Mouse (Mus musculus) stomach, embryonic 15.5 days (tissue): ENCODE results near the gene Shoc2. TPM values are rescaled to one million over a fixed set of nuclear protein-coding genes. Genes with fewer than 3 reads are reported as not detected.
A peak's percentile ranks its signal among the peaks of the same experiment; 100 is the strongest.
"Not testable (repeated sequence)": the region's sequence is repeated elsewhere in the genome, so short reads cannot be mapped to it uniquely, and the experiment has no call there.

ENCODE experiments used
- ATAC-seq: fragments of 200-750 bp; cut with Nextera tagmentation; 2 replicates; pipeline ENCODE4 v1.8.0; 2017; ENCODE audit warnings: low read depth, moderate number of reproducible peaks, moderate TSS enrichment; ENCODE audit not compliant: insufficient read depth, low FRiP score
- H3K27ac ChIP-seq: fragments of 300-500 bp; sonication (generic); 2 replicates; pipeline ENCODE4 v1.5.1; 2015; ENCODE audit warnings: mild to moderate bottlenecking, inconsistent platforms
- H3K27me3 ChIP-seq: fragments of 300-500 bp; sonication (generic); replicated peaks from 2 replicates; pipeline ENCODE4 v1.6.1; 2015; ENCODE audit warnings: inconsistent platforms
- H3K36me3 ChIP-seq: fragments of 300-500 bp; sonication (generic); 2 replicates; pipeline ENCODE4 v1.6.1; 2015; ENCODE audit warnings: inconsistent platforms
- H3K4me1 ChIP-seq: fragments of 300-500 bp; sonication (generic); 2 replicates; pipeline ENCODE4 v1.6.1; 2015; ENCODE audit warnings: inconsistent platforms
- H3K4me2 ChIP-seq: fragments of 300-500 bp; sonication (generic); 2 replicates; pipeline ENCODE4 v1.6.1; 2015; ENCODE audit warnings: mild to moderate bottlenecking, inconsistent platforms
- H3K4me3 ChIP-seq: fragments of 300-500 bp; sonication (generic); replicated peaks from 2 replicates; pipeline ENCODE4 v1.5.1; 2015; ENCODE audit warnings: inconsistent platforms
- H3K9ac ChIP-seq: fragments of 300-500 bp; sonication (generic); 2 replicates; pipeline ENCODE4 v1.6.1; 2015; ENCODE audit warnings: inconsistent platforms
- H3K9me3 ChIP-seq: fragments of 300-500 bp; sonication (generic); 2 replicates; pipeline ENCODE4 v1.6.1; 2016; ENCODE audit warnings: inconsistent platforms
- WGBS: fragments of 180-500 bp; shearing (Covaris S2); methylation state at CpG from one replicate; pipeline ENCODE4 v1.1.7; 2015; 5-methylcytosine and 5-hydroxymethylcytosine counted together
- polyA plus RNA-seq: library from polyadenylated mRNA; unstranded; fragments of >200 nt; fragmentation: Nextera tagmentation; extraction: Ambion mirVana; gene quantifications from 2 replicates; pipeline ENCODE4 v1.2.1, GENCODE M21; 2015

The Shoc2 gene
- polyA plus RNA-seq, 1 experiment from 2014 or later: 42.8 TPM

DNA sequence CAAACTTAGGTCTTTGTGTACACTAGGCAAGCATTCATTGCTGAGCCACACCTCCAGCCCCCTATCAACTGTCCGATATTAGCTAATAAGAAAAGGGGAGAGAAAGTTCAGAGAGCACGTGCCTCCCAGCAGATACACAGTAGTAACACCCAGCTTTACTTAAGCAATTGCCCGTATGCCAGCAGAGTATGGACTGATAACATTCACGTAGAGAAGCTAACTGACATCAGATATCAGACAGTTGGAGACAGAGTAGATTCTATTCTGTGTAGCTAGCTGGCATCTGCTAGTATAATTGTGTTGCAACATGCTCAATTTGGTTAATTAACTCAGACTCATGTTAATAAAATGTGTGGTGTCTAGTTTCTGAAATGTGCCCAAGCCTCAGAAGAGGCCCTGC, 3.0 kb upstream of the Shoc2 start:
- Histone ChIP-seq H3K4me3 (no peak overlapping the region), H3K9me3 (no peaks in the 10 kb centered on the region), H3K9ac (no peak overlapping the region), H3K4me2 (no peak overlapping the region), H3K36me3 (peaks cover 10% of the 10 kb centered on the region; the same call in 1 of the 2 replicates), H3K27ac (no peak overlapping the region), H3K27me3 (no peaks in the 10 kb centered on the region), H3K4me1 (peaks cover 5% of the 10 kb centered on the region; the same call in 1 of the 2 replicates)
- ATAC-seq: no peak
- 58% methylated on average over 4 of the region's 4 CpGs for WGBS

- Histone ChIP-seq H3K27ac (no peak overlapping the region), H3K9ac (no peak overlapping the region)
- 89% methylated on average over 2 of the region's 2 CpGs for WGBS
These were observed 1.8 kb upstream of the Shoc2 start for GRCm38 (mm10) chr19:53942342-53942741.

GRCm38 (mm10) chr19:53944786-53945169, 672 bp downstream of the Shoc2 start:
- H3K4me2 ChIP-seq: peak overlapping the region; percentile 59
- H3K27me3 ChIP-seq: no peaks in the 10 kb centered on the region
- H3K9me3 ChIP-seq: no peaks in the 10 kb centered on the region
- ATAC-seq: peak; percentile 16; the same call in 1 of the 2 replicates
- WGBS: 2% methylated on average over 25 of the region's 47 CpGs
- H3K27ac ChIP-seq: peak overlapping the region; percentile 96
- H3K4me3 ChIP-seq: peak overlapping the region; percentile 85
- H3K36me3 ChIP-seq: no peaks in the 10 kb centered on the region
- H3K9ac ChIP-seq: peak overlapping the region; percentile 93
- peaks cover 8% of the 10 kb centered on the region for H3K4me1 ChIP-seq

More at GRCm38 (mm10) chr19:53942342-53942741, 1.8 kb upstream of the Shoc2 start:
- Histone ChIP-seq H3K4me1 (peaks cover 7% of the 10 kb centered on the region), H3K4me2 (no peak overlapping the region), H3K4me3 (no peak overlapping the region), H3K9me3 (no peaks in the 10 kb centered on the region), H3K27me3 (no peaks in the 10 kb centered on the region), H3K36me3 (peaks cover 10% of the 10 kb centered on the region; the same call in 1 of the 2 replicates)
- no peak for ATAC-seq

- 1% methylated on average over 40 of the region's 69 CpGs for WGBS
- ATAC-seq: peak; percentile 2
- Histone ChIP-seq H3K27ac (peak overlapping the region; percentile 96), H3K27me3 (no peaks in the 10 kb centered on the region), H3K4me2 (peak overlapping the region; percentile 59), H3K9me3 (no peaks in the 10 kb centered on the region), H3K9ac (peak overlapping the region; percentile 93), H3K4me1 (peaks cover 8% of the 10 kb centered on the region), H3K4me3 (peak overlapping the region; percentile 85), H3K36me3 (no peaks in the 10 kb centered on the region)
These were observed 1.3 kb downstream of the Shoc2 start for GRCm38 (mm10) chr19:53945171-53946042.

DNA sequence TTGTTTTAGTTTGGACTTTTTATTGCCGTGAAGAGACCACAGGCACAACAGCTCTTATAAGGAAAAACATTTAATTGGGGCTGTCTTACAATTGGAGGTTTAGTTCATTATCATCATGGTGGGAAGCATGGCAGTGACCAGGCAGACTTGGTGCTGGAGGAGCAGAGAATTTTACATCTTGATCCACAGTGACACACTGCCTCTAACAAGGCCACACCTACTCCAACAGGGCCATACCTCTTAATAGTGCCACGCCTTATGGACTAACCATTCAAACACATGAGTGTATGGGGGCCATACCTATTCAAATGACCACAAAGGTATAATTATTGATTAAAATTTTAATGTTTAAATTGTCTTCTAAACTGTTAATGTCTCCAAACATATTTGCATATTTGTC, 13.4 kb downstream of the Shoc2 start:
- Histone ChIP-seq H3K4me1 (no peaks in the 10 kb centered on the region), H3K9me3 (no peaks in the 10 kb centered on the region), H3K4me3 (no peak overlapping the region), H3K27me3 (no peaks in the 10 kb centered on the region), H3K27ac (no peak overlapping the region), H3K9ac (no peak overlapping the region), H3K4me2 (no peak overlapping the region), H3K36me3 (no peaks in the 10 kb centered on the region)
- 91% methylated on average over 2 of the region's 2 CpGs for WGBS
- ATAC-seq: no peak

DNA sequence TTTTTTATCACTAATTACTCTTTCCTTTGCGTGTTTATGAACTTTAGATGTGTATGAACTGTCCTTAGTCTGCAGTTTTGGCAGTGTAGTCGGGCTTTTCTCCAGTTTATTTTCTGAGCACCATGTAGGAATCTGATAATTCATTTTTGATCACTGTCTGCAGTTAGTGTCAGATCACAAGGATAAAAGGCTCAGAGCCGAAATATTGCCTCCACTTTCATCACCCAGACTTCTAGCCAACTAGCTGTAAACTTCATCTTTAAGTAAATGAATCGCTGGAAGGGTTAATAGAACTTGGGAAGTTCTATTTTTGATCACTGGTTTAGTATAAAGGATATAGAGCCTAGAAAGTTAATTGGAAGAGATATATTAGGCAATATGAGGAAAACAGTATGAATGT, 18.4 kb downstream of the Shoc2 start:
- Histone ChIP-seq H3K9me3 (no peaks in the 10 kb centered on the region), H3K9ac (no peak overlapping the region), H3K4me2 (no peak overlapping the region), H3K27ac (no peak overlapping the region), H3K4me3 (no peak overlapping the region), H3K27me3 (no peaks in the 10 kb centered on the region), H3K4me1 (no peaks in the 10 kb centered on the region), H3K36me3 (no peaks in the 10 kb centered on the region)
- WGBS: 86% methylated on average over 4 of the region's 4 CpGs
- ATAC-seq: no peak

DNA sequence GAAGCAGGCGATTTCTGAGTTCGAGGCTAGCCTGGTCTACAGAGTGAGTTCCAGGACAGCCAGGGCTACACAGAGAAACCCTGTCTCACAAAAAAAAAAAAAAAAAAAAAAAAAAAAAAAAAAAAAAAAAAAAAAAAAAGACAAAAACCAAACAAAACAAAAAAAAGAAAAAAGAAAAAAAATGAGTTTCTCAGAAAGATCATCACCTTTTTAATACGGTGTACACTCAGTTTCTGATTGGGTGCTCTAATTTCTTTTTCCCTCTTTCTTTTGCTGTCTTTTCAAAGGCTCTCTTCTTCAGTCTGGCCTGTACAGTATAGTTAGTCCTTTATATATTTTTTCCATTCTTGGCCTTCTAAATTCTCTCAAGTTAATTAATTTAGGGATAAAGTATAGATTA, 20.2 kb downstream of the Shoc2 start:
- ATAC-seq, H3K4me2 ChIP-seq, H3K27ac ChIP-seq, H3K4me1 ChIP-seq, H3K4me3 ChIP-seq, H3K36me3 ChIP-seq, H3K9ac ChIP-seq, H3K9me3 ChIP-seq, H3K27me3 ChIP-seq: not testable (repeated sequence)
- WGBS: 98% methylated on average over 3 of the region's 3 CpGs

DNA sequence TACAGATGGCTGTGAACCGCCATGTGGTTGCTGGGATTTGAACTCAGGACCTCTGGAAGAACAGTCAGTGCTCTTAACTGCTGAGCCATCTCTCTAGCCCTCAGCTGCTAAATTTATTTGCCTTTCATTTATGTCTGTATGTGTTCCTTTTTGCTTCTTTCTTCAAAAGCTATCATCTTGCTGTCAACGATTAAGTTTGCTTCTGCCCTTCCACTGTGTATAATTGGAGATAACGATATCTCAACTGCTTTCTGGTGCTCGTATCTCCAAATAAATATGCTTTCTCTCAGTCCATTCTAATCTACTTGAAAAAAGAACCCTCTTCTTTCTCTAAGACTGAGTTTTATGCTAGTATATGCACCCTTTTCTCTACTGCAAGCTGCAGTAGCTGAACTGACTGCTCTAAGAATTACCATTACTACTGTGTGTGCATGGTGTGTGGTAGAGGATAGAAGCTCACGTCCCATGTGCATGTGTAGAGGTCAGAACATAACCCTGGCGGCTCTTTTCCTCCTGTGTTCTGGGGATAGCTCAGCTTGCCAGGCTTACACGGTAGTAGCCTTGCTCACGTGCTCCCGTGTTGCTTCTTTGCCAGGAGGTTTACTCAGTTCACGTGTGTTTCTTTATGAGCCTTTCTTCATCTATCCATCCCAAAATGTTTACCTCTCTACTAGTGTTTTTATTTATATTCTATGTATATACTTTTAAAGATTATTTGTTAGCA, 21.0 kb downstream of the Shoc2 start:
- H3K27ac ChIP-seq: no peak overlapping the region
- 77% methylated on average over 10 of the region's 10 CpGs for WGBS
- ATAC-seq: no peak

DNA sequence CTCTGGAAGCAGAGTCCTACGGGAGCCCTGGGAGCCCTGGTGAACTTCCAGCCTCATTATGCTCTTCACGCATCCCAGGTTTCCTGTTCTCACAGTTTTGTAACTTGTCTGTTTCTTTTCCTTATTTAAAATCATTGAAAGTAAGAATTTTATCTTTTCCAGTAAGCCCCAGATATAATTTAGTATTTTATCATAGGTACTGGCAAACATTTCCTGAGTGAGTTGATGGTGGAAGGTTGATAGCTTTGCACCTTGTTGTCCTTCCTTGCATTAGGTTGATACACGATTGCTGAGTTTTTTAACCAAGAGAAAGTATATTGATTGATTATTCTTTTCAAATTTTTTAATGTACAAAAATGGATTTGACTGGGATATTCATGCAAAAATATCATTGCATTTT, 25.1 kb downstream of the Shoc2 start:
- 78% methylated on average over 3 of the region's 3 CpGs for WGBS

More for the DNA sequence above, 21.0 kb downstream of the Shoc2 start:
- H3K36me3 ChIP-seq: no peaks in the 10 kb centered on the region
- H3K9ac ChIP-seq: no peak overlapping the region
- no peaks in the 10 kb centered on the region for H3K4me1 ChIP-seq
- H3K4me3 ChIP-seq: no peak overlapping the region
- no peaks in the 10 kb centered on the region for H3K27me3 ChIP-seq
- no peaks in the 10 kb centered on the region for H3K9me3 ChIP-seq
- H3K4me2 ChIP-seq: no peak overlapping the region

DNA sequence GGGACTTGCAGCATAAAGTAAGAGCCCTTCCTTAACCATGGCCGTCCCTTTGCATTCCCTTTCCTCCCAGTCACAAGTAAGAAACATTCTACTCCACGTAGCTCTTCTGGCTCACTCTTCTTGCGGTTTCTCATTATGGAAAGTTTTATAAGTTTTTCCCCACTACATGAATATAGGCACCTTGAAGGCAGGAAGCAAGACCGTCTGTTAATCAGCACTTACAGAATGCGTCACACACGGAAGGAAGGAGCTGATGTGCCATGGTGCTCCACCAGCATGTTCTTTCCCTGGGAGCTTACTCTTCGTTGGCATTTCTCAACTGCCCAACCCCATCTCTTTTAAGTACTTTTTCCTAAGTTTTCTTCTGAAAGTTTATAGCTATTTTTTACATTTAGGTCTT, 27.8 kb downstream of the Shoc2 start:
- Histone ChIP-seq H3K4me2 (no peak overlapping the region), H3K9me3 (no peaks in the 10 kb centered on the region), H3K27ac (no peak overlapping the region), H3K27me3 (no peaks in the 10 kb centered on the region), H3K4me3 (no peak overlapping the region), H3K9ac (no peak overlapping the region), H3K36me3 (peaks cover 1% of the 10 kb centered on the region; the same call in 1 of the 2 replicates), H3K4me1 (no peaks in the 10 kb centered on the region)
- 74% methylated on average over 7 of the region's 7 CpGs for WGBS
- ATAC-seq: no peak

More for the DNA sequence above, 25.1 kb downstream of the Shoc2 start:
- Histone ChIP-seq H3K4me1 (no peaks in the 10 kb centered on the region), H3K36me3 (no peaks in the 10 kb centered on the region), H3K4me2 (no peak overlapping the region), H3K27me3 (no peaks in the 10 kb centered on the region), H3K9ac (no peak overlapping the region), H3K4me3 (no peak overlapping the region), H3K27ac (no peak overlapping the region), H3K9me3 (no peaks in the 10 kb centered on the region)
- ATAC-seq: no peak

DNA sequence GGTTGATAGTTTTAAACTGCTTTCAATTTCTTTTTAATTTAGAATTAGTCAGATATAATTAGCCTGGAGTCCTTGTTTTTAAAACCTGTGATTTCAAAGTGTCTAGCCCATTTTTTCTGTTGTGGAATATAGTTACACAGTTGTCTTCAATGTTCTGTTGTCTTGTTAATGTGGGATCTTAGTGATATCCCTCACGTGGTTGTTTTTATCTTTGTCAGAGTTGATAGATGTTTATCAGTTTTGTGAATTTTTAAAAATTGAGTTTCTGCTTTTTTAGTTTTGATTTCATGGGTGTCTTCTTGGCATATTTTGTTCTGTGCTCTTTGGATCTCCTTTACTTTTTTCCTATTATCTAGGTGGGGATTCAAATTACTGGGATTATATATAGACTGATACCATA, 29.6 kb downstream of the Shoc2 start:
- ATAC-seq: no peak
- no peak overlapping the region for H3K4me2 ChIP-seq
- H3K27ac ChIP-seq: no peak overlapping the region
- no peak overlapping the region for H3K4me3 ChIP-seq
- no peak overlapping the region for H3K9ac ChIP-seq
- no peaks in the 10 kb centered on the region for H3K4me1 ChIP-seq
- 65% methylated on average over 1 of the region's 1 CpGs for WGBS
- peaks cover 4% of the 10 kb centered on the region; the same call in 1 of the 2 replicates for H3K36me3 ChIP-seq
- no peaks in the 10 kb centered on the region for H3K27me3 ChIP-seq
- H3K9me3 ChIP-seq: no peaks in the 10 kb centered on the region

DNA sequence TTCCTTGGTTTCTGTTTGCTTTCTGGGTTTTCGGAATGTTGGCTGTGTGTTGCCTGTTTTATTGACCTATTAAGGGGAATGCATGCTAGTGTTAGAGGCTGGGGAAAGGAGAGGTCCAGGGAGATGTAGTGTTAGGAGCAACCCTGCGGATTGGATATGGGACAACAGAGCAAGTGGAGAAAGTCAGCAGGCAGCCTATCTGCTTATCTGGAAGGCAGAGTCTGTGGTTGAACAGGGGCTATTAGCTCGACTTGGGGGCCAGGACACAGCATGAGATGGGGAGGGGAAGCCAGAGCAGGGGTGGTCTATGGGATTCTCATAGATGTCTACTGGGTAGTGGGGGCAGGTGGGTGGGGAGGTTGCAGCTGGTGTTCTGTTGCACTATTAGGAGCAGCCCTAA, 37.9 kb downstream of the Shoc2 start:
- no peak overlapping the region; the same call in 1 of the 2 replicates for H3K27ac ChIP-seq
- ATAC-seq: no peak
- H3K4me2 ChIP-seq: no peak overlapping the region
- H3K9me3 ChIP-seq: no peaks in the 10 kb centered on the region
- WGBS: 48% methylated on average over 3 of the region's 3 CpGs
- H3K36me3 ChIP-seq: peaks cover 2% of the 10 kb centered on the region; the same call in 1 of the 2 replicates
- H3K27me3 ChIP-seq: no peaks in the 10 kb centered on the region
- H3K4me3 ChIP-seq: no peak overlapping the region
- H3K4me1 ChIP-seq: no peaks in the 10 kb centered on the region
- no peak overlapping the region for H3K9ac ChIP-seq
